Mouse (Mus musculus): ENCODE measurements at regions not wholly inside any gene's neighbourhood (a gene's known extent, or its start where the extent isn't known, plus 50 kb on each side); places are given as distances from the start of the nearest gene placed in this dataset.

GRCm38 (mm10) chr8:127757396-127757795 is 601.0 kb upstream of the Nrp1 start:
- no peaks in the 10 kb centered on the region for H3K9me3 ChIP-seq
- no peak overlapping the region for H3K9ac ChIP-seq
- no peak overlapping the region for H3K27ac ChIP-seq
- no peaks in the 10 kb centered on the region for H3K36me3 ChIP-seq
- peaks cover 6% of the 10 kb centered on the region; the same call in 1 of the 2 replicates for H3K4me1 ChIP-seq
- no peak overlapping the region for H3K4me2 ChIP-seq
- WGBS = 67% methylated on average over 2 of the region's 2 CpGs
- H3K27me3 ChIP-seq = no peaks in the 10 kb centered on the region
- no peak overlapping the region for H3K4me3 ChIP-seq
- no peak for ATAC-seq (ENCODE audit: insufficient number of reproducible peaks, insufficient read depth, low FRiP score, low TSS enrichment, low read depth)

DNA sequence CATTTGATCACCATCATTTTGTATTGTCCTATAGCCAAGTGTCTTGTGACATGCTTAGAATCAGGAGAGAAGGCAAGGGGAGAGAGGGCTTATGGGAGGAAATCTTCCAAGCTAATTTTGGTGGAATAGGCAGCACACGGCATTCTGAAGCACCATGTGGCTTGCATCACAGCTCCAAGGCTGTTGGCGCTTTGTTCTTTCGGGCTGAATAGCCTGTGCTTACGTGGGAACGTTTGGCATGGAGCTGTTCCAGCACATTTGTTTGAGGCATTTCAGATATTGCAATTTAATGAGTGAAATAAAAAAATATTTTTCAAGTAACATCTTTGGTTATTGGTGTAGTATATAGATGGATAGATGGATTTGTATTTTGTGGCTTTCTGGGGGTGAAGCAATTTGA is 598.5 kb upstream of the Nrp1 start:
- Histone ChIP-seq H3K9ac (no peak overlapping the region), H3K4me1 (peaks cover 6% of the 10 kb centered on the region; the same call in 1 of the 2 replicates), H3K4me3 (no peak overlapping the region), H3K36me3 (no peaks in the 10 kb centered on the region), H3K9me3 (no peaks in the 10 kb centered on the region), H3K27me3 (no peaks in the 10 kb centered on the region), H3K27ac (no peak overlapping the region), H3K4me2 (no peak overlapping the region)
- WGBS = 58% methylated on average over 5 of the region's 5 CpGs
- ATAC-seq (ENCODE audit: insufficient number of reproducible peaks, insufficient read depth, low FRiP score, low TSS enrichment, low read depth) = no peak

DNA sequence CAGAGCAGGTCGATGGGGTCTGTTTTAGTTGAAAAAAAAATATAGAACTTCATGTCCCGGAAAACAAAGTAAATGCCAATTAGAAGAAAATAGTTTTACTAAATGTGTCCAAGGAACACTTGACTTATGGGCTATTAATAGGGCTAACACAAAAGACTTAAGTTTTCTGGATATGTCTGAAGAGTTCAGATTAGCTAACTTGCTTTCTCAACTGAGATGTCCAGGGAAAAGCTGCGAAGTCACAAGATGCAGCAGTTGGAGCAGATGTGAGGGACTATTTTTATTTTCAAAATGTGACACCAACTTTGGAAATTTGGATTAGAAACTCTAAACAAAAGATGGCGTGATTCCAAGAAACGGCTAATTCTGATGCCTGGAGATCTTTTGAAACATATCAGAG is 593.2 kb upstream of the Nrp1 start:
- H3K9me3 ChIP-seq = no peaks in the 10 kb centered on the region
- WGBS = 88% methylated on average over 5 of the region's 5 CpGs
- no peak overlapping the region for H3K4me2 ChIP-seq
- no peaks in the 10 kb centered on the region for H3K4me1 ChIP-seq
- ATAC-seq (ENCODE audit: insufficient number of reproducible peaks, insufficient read depth, low FRiP score, low TSS enrichment, low read depth) = no peak
- no peaks in the 10 kb centered on the region for H3K27me3 ChIP-seq
- no peak overlapping the region for H3K9ac ChIP-seq
- no peak overlapping the region for H3K4me3 ChIP-seq
- no peak overlapping the region for H3K27ac ChIP-seq
- H3K36me3 ChIP-seq = no peaks in the 10 kb centered on the region

GRCm38 (mm10) chr8:127768311-127768710 is 590.1 kb upstream of the Nrp1 start:
- no peaks in the 10 kb centered on the region for H3K4me1 ChIP-seq
- no peak overlapping the region for H3K27ac ChIP-seq
- H3K4me3 ChIP-seq = no peak overlapping the region
- no peak for ATAC-seq (ENCODE audit: insufficient number of reproducible peaks, insufficient read depth, low FRiP score, low TSS enrichment, low read depth)
- H3K9me3 ChIP-seq = no peaks in the 10 kb centered on the region
- no peaks in the 10 kb centered on the region for H3K36me3 ChIP-seq
- H3K27me3 ChIP-seq = no peaks in the 10 kb centered on the region
- H3K4me2 ChIP-seq = no peak overlapping the region
- H3K9ac ChIP-seq = no peak overlapping the region
- WGBS = 67% methylated on average over 3 of the region's 3 CpGs

GRCm38 (mm10) chr8:127769651-127770050 is 588.8 kb upstream of the Nrp1 start:
- H3K36me3 ChIP-seq = no peaks in the 10 kb centered on the region
- H3K9ac ChIP-seq = no peak overlapping the region
- H3K27me3 ChIP-seq = no peaks in the 10 kb centered on the region
- ATAC-seq (ENCODE audit: insufficient number of reproducible peaks, insufficient read depth, low FRiP score, low TSS enrichment, low read depth) = no peak
- no peak overlapping the region for H3K27ac ChIP-seq
- H3K4me1 ChIP-seq = peaks cover 2% of the 10 kb centered on the region; the same call in 1 of the 2 replicates
- H3K9me3 ChIP-seq = no peaks in the 10 kb centered on the region
- H3K4me3 ChIP-seq = no peak overlapping the region
- H3K4me2 ChIP-seq = no peak overlapping the region
- 95% methylated on average over 1 of the region's 1 CpGs for WGBS

DNA sequence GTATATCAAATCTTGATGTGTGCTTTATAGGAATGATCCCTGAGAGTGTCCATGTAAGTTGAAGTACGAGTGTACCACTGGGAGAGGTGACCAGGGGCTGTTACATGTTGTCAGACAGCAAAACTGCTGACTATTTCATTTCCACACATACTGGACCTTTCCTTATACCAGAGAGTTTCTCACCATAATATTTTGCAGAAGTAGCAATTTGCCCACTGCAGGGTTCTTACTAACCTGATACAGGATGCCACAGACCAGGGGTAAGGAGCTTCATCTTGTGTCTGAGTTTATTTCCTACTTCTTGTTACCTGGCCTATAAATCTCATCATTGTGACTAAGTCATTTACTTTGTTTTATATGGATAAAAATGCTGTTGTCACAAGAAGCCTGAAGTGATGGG is 586.6 kb upstream of the Nrp1 start:
- ATAC-seq (ENCODE audit: insufficient number of reproducible peaks, insufficient read depth, low FRiP score, low TSS enrichment, low read depth) = no peak
- no peaks in the 10 kb centered on the region for H3K36me3 ChIP-seq
- no peak overlapping the region for H3K27ac ChIP-seq
- WGBS = 68% methylated on average over 1 of the region's 1 CpGs
- no peak overlapping the region for H3K9ac ChIP-seq
- H3K27me3 ChIP-seq = no peaks in the 10 kb centered on the region
- no peak overlapping the region for H3K4me2 ChIP-seq
- H3K9me3 ChIP-seq = no peaks in the 10 kb centered on the region
- H3K4me1 ChIP-seq = peaks cover 13% of the 10 kb centered on the region
- H3K4me3 ChIP-seq = no peak overlapping the region

DNA sequence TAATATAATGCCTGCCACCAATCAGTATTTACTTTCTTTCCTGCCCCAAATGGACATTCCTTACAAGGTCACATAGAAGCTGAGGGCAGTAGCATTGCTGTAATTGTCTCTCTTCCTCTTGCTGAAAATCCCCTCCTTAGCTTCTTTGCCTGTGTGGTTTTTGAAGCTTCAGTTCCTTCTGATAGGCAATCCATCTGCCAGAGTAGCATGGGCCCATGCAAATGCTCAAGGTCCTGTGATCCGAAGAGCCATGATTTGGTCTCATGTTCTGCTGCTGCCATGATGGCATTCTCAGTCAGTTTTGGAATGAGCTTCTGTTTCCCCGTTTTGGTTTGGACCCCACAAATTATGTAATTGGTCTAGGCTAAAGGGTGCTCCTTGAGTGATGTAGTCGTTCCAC is 586.0 kb upstream of the Nrp1 start:
- no peak overlapping the region for H3K4me2 ChIP-seq
- no peak for ATAC-seq (ENCODE audit: insufficient number of reproducible peaks, insufficient read depth, low FRiP score, low TSS enrichment, low read depth)
- H3K27me3 ChIP-seq = no peaks in the 10 kb centered on the region
- no peak overlapping the region for H3K9ac ChIP-seq
- H3K36me3 ChIP-seq = no peaks in the 10 kb centered on the region
- WGBS = 88% methylated on average over 3 of the region's 3 CpGs
- no peaks in the 10 kb centered on the region for H3K9me3 ChIP-seq
- H3K4me3 ChIP-seq = no peak overlapping the region
- H3K27ac ChIP-seq = no peak overlapping the region
- H3K4me1 ChIP-seq = peaks cover 13% of the 10 kb centered on the region

GRCm38 (mm10) chr8:127772917-127773316 is 585.5 kb upstream of the Nrp1 start:
- Histone ChIP-seq H3K36me3 (no peaks in the 10 kb centered on the region), H3K4me2 (no peak overlapping the region), H3K4me3 (no peak overlapping the region), H3K27ac (no peak overlapping the region), H3K4me1 (peaks cover 13% of the 10 kb centered on the region), H3K9ac (no peak overlapping the region), H3K9me3 (no peaks in the 10 kb centered on the region), H3K27me3 (no peaks in the 10 kb centered on the region)
- no peak for ATAC-seq (ENCODE audit: insufficient number of reproducible peaks, insufficient read depth, low FRiP score, low TSS enrichment, low read depth)
- 88% methylated on average over 2 of the region's 2 CpGs for WGBS

DNA sequence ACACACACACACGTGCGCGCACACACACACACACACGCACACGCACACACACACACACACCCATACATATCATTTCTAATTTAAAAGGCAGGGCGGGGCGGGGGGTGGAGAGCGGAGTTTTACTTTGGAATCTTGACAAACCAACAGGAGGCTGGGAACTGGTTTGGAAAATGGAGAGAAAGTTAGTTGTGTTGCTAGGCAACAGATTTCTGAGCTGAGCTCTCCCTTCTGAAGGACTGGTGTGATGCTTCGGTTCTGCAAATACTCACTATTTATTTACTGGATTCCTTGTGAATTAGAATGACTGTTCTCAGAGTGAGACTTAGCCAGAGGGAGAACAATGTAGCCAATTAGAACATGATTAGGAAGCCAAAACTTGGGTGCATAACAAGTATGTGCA is 583.8 kb upstream of the Nrp1 start:
- H3K4me3 ChIP-seq = no peak overlapping the region
- H3K9me3 ChIP-seq = no peaks in the 10 kb centered on the region
- H3K27ac ChIP-seq = no peak overlapping the region
- ATAC-seq (ENCODE audit: insufficient number of reproducible peaks, insufficient read depth, low FRiP score, low TSS enrichment, low read depth) = no peak
- H3K9ac ChIP-seq = no peak overlapping the region
- H3K27me3 ChIP-seq = 0 out of 2 replicates have a peak, but pooled peaks cover 2% of the 10 kb centered on the region
- no peak overlapping the region for H3K4me2 ChIP-seq
- peaks cover 13% of the 10 kb centered on the region for H3K4me1 ChIP-seq
- no peaks in the 10 kb centered on the region for H3K36me3 ChIP-seq
- 85% methylated on average over 9 of the region's 9 CpGs for WGBS

- Histone ChIP-seq H3K27me3 (0 out of 2 replicates have a peak, but pooled peaks cover 2% of the 10 kb centered on the region), H3K9ac (no peak overlapping the region), H3K4me3 (no peak overlapping the region), H3K9me3 (no peaks in the 10 kb centered on the region), H3K4me1 (peaks cover 13% of the 10 kb centered on the region), H3K36me3 (no peaks in the 10 kb centered on the region), H3K4me2 (no peak overlapping the region), H3K27ac (no peak overlapping the region)
- no peak for ATAC-seq (ENCODE audit: insufficient number of reproducible peaks, insufficient read depth, low FRiP score, low TSS enrichment, low read depth)
- WGBS = 9% methylated on average over 1 of the region's 1 CpGs
Observed at GRCm38 (mm10) chr8:127775160-127775559, 583.2 kb upstream of the Nrp1 start.

DNA sequence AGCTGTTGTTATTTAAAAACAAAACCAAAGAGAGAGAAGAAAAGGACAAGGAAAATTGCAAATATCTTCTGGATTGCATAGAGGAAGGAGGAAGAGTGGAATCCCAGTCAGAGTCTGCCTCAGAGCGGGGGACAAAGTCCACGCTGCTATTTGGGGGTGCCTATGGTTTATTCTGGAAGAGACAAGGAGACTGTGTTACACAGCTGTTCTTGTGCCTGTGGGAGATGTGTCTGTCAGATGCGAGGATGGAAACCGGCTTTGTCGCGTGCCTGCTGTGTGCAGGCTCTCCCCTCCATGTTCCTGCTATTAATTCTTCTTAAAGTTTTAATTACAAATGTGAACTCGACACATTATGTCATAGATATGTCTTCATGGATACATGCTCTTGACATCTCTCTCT is 582.7 kb upstream of the Nrp1 start:
- ATAC-seq (ENCODE audit: insufficient number of reproducible peaks, insufficient read depth, low FRiP score, low TSS enrichment, low read depth) = no peak
- Histone ChIP-seq H3K4me2 (0 out of 2 replicates have a peak overlapping the region, but pooled peaks have one; percentile 4), H3K4me1 (peaks cover 13% of the 10 kb centered on the region), H3K27me3 (0 out of 2 replicates have a peak, but pooled peaks cover 2% of the 10 kb centered on the region), H3K9me3 (no peaks in the 10 kb centered on the region), H3K27ac (no peak overlapping the region; the same call in 1 of the 2 replicates), H3K36me3 (no peaks in the 10 kb centered on the region), H3K4me3 (no peak overlapping the region), H3K9ac (no peak overlapping the region)
- 31% methylated on average over 7 of the region's 7 CpGs for WGBS

GRCm38 (mm10) chr8:127778352-127779020 is 579.9 kb upstream of the Nrp1 start:
- Histone ChIP-seq H3K27me3 (0 out of 2 replicates have a peak, but pooled peaks cover 2% of the 10 kb centered on the region), H3K4me2 (no peak overlapping the region), H3K9ac (no peak overlapping the region), H3K4me1 (peaks cover 13% of the 10 kb centered on the region), H3K27ac (no peak overlapping the region), H3K9me3 (no peaks in the 10 kb centered on the region), H3K36me3 (no peaks in the 10 kb centered on the region), H3K4me3 (no peak overlapping the region)
- WGBS = 83% methylated on average over 4 of the region's 4 CpGs
- ATAC-seq (ENCODE audit: insufficient number of reproducible peaks, insufficient read depth, low FRiP score, low TSS enrichment, low read depth) = no peak
